Mouse (Mus musculus): Measurements from ENCODE around the gene Ctsd. TPM values are rescaled to one million over a fixed set of nuclear protein-coding genes. Genes with fewer than 3 reads are reported as not detected.
"Not testable (repeated sequence)": the region's sequence is repeated elsewhere in the genome, so short reads cannot be mapped to it uniquely, and the experiment has no call there.

The Ctsd gene
- polyA plus RNA-seq, 1 experiment from 2014 or later, result 453 TPM

DNA sequence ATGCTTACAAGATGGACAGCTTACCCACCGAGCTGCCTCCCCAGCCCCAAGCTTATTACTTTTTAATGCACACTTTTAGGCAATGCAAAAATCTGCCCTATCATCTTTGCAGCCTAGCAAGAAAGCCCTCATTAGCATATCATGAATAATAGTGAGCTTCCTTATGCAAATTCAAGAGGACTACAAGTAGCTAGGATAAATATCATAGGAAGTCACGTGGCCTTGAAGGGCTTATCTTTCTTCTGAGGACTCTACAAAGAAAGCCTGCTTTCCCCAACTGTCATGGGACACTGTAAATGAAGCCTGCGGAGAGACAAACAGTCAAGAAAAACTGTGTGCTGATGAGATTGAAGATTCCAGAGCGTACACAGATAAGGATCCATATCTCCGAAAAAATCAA, 36.3 kb downstream of the Ctsd start:
- ATAC-seq (ENCODE audit: low FRiP score, low TSS enrichment), result no peak
- 0 out of 2 replicates have a peak overlapping the region, but pooled peaks have one; percentile 36 for H3K27ac ChIP-seq (ENCODE audit: low read length)

GRCm38 (mm10) chr7:142349308-142349961, 38.4 kb downstream of the Ctsd start:
- 24% methylated on average over 9 of the region's 9 CpGs for WGBS
- Histone ChIP-seq H3K36me3 (ENCODE audit: insufficient read depth, low read length) (no peaks in the 10 kb centered on the region), H3K9me3 (ENCODE audit: low read length) (no peaks in the 10 kb centered on the region), H3K9ac (replicated peaks; ENCODE audit: low read length) (no peak overlapping the region), H3K27me3 (ENCODE audit: insufficient read depth, low read length) (no peaks in the 10 kb centered on the region), H3K4me3 (ENCODE audit: low read length) (no peak overlapping the region), H3K27ac (ENCODE audit: low read length) (peak overlapping the region; percentile 27; the same call in 1 of the 2 replicates), H3K4me1 (ENCODE audit: insufficient read depth, low read length) (peaks cover 11% of the 10 kb centered on the region), H3K4me2 (replicated peaks; ENCODE audit: low read depth, low read length) (no peak overlapping the region)
- peak; percentile 70 for ATAC-seq (ENCODE audit: low FRiP score, low TSS enrichment)

More for the DNA sequence above, 36.3 kb downstream of the Ctsd start:
- Histone ChIP-seq H3K9ac (replicated peaks; ENCODE audit: low read length) (no peak overlapping the region), H3K27me3 (ENCODE audit: insufficient read depth, low read length) (no peaks in the 10 kb centered on the region), H3K4me3 (ENCODE audit: low read length) (no peak overlapping the region), H3K9me3 (ENCODE audit: low read length) (no peaks in the 10 kb centered on the region), H3K4me2 (replicated peaks; ENCODE audit: low read depth, low read length) (no peak overlapping the region), H3K4me1 (ENCODE audit: insufficient read depth, low read length) (peaks cover 11% of the 10 kb centered on the region), H3K36me3 (ENCODE audit: insufficient read depth, low read length) (no peaks in the 10 kb centered on the region)
- 49% methylated on average over 5 of the region's 5 CpGs for WGBS

DNA sequence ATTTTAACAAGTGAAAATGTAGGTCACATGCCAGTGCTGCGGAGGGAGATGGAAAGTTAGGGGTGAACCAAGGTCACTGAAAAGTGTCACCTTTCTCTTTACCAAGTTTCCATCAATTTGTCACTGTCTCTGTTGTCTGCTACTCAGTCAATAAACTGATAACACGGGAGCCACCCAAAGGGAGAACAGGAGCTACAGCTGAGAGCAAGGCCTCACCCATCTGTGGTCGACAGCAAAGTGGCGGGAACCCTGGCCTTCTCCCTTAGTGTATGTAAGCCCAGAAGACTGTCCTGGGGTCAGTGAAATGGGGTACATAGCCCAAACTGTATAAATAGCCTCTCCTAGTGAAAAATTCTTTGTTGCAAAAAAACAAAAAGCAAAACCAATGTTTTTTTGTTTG, 40.3 kb downstream of the Ctsd start:
- no peak overlapping the region for H3K9ac ChIP-seq (replicated peaks; ENCODE audit: low read length)
- no peak overlapping the region for H3K27ac ChIP-seq (ENCODE audit: low read length)
- no peak overlapping the region for H3K4me3 ChIP-seq (ENCODE audit: low read length)
- no peaks in the 10 kb centered on the region for H3K36me3 ChIP-seq (ENCODE audit: insufficient read depth, low read length)
- no peak for ATAC-seq (ENCODE audit: low FRiP score, low TSS enrichment)
- no peak overlapping the region for H3K4me2 ChIP-seq (replicated peaks; ENCODE audit: low read depth, low read length)
- WGBS, result 64% methylated on average over 4 of the region's 4 CpGs
- peaks cover 11% of the 10 kb centered on the region for H3K4me1 ChIP-seq (ENCODE audit: insufficient read depth, low read length)
- H3K9me3 ChIP-seq (ENCODE audit: low read length), result no peaks in the 10 kb centered on the region
- no peaks in the 10 kb centered on the region for H3K27me3 ChIP-seq (ENCODE audit: insufficient read depth, low read length)

- H3K27ac ChIP-seq (ENCODE audit: low read length), result no peak overlapping the region; the same call in 1 of the 2 replicates
- no peak overlapping the region for H3K9ac ChIP-seq (replicated peaks; ENCODE audit: low read length)
- no peaks in the 10 kb centered on the region for H3K36me3 ChIP-seq (ENCODE audit: insufficient read depth, low read length)
- H3K4me2 ChIP-seq (replicated peaks; ENCODE audit: low read depth, low read length), result no peak overlapping the region
- WGBS, result 54% methylated on average over 3 of the region's 3 CpGs
- no peak for ATAC-seq (ENCODE audit: low FRiP score, low TSS enrichment)
- no peaks in the 10 kb centered on the region for H3K9me3 ChIP-seq (ENCODE audit: low read length)
- peaks cover 13% of the 10 kb centered on the region; the same call in 1 of the 2 replicates for H3K4me1 ChIP-seq (ENCODE audit: insufficient read depth, low read length)
- no peaks in the 10 kb centered on the region for H3K27me3 ChIP-seq (ENCODE audit: insufficient read depth, low read length)
- H3K4me3 ChIP-seq (ENCODE audit: low read length), result no peak overlapping the region
Observed at GRCm38 (mm10) chr7:142342247-142342640, 45.6 kb downstream of the Ctsd start.

GRCm38 (mm10) chr7:142341564-142342246, 46.1 kb downstream of the Ctsd start:
- Histone ChIP-seq H3K27ac (ENCODE audit: low read length) (no peak overlapping the region; the same call in 1 of the 2 replicates), H3K36me3 (ENCODE audit: insufficient read depth, low read length) (no peaks in the 10 kb centered on the region), H3K9ac (replicated peaks; ENCODE audit: low read length) (no peak overlapping the region), H3K4me1 (ENCODE audit: insufficient read depth, low read length) (peaks cover 13% of the 10 kb centered on the region; the same call in 1 of the 2 replicates), H3K9me3 (ENCODE audit: low read length) (no peaks in the 10 kb centered on the region), H3K4me3 (ENCODE audit: low read length) (no peak overlapping the region), H3K4me2 (replicated peaks; ENCODE audit: low read depth, low read length) (no peak overlapping the region), H3K27me3 (ENCODE audit: insufficient read depth, low read length) (no peaks in the 10 kb centered on the region)
- WGBS, result 57% methylated on average over 10 of the region's 10 CpGs
- no peak for ATAC-seq (ENCODE audit: low FRiP score, low TSS enrichment)

GRCm38 (mm10) chr7:142340269-142340970, 47.4 kb downstream of the Ctsd start:
- 43% methylated on average over 10 of the region's 10 CpGs for WGBS
- peaks cover 13% of the 10 kb centered on the region; the same call in 1 of the 2 replicates for H3K4me1 ChIP-seq (ENCODE audit: insufficient read depth, low read length)
- no peak overlapping the region for H3K27ac ChIP-seq (ENCODE audit: low read length)
- H3K27me3 ChIP-seq (ENCODE audit: insufficient read depth, low read length), result no peaks in the 10 kb centered on the region
- ATAC-seq (ENCODE audit: low FRiP score, low TSS enrichment), result peak; percentile 47; the same call in 1 of the 2 replicates
- H3K36me3 ChIP-seq (ENCODE audit: insufficient read depth, low read length), result no peaks in the 10 kb centered on the region
- H3K4me2 ChIP-seq (replicated peaks; ENCODE audit: low read depth, low read length), result no peak overlapping the region
- H3K9ac ChIP-seq (replicated peaks; ENCODE audit: low read length), result no peak overlapping the region
- no peaks in the 10 kb centered on the region for H3K9me3 ChIP-seq (ENCODE audit: low read length)
- no peak overlapping the region for H3K4me3 ChIP-seq (ENCODE audit: low read length)

DNA sequence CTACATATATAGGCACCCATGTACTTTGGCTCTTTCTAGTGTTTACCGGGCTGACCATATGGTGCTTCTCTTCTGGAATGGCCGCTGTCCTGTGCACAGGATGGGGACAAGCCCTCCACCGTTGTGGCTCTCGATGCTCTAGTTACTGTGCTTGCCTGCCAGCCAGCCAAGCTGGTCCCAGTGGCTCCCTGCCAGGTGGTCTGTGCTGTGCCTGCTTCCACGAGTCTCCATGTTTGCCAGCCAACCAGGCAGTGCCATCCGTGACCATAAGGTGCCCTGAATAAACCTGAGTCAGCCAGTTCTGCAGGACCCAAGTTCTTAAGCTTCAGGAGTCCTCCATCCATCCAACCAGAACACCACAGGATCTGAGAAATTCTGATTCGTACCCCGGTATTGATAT, 52.7 kb downstream of the Ctsd start:
- WGBS, result 82% methylated on average over 8 of the region's 8 CpGs
- H3K9me3 ChIP-seq (ENCODE audit: low read length), result no peaks in the 10 kb centered on the region
- no peak overlapping the region for H3K4me2 ChIP-seq (replicated peaks; ENCODE audit: low read depth, low read length)
- no peaks in the 10 kb centered on the region for H3K27me3 ChIP-seq (ENCODE audit: insufficient read depth, low read length)
- no peak overlapping the region for H3K27ac ChIP-seq (ENCODE audit: low read length)
- H3K36me3 ChIP-seq (ENCODE audit: insufficient read depth, low read length), result no peaks in the 10 kb centered on the region
- H3K9ac ChIP-seq (replicated peaks; ENCODE audit: low read length), result no peak overlapping the region
- ATAC-seq (ENCODE audit: low FRiP score, low TSS enrichment), result no peak
- no peak overlapping the region for H3K4me3 ChIP-seq (ENCODE audit: low read length)
- peaks cover 4% of the 10 kb centered on the region for H3K4me1 ChIP-seq (ENCODE audit: insufficient read depth, low read length)

GRCm38 (mm10) chr7:142334246-142334645, 53.6 kb downstream of the Ctsd start:
- peak; percentile 75 for ATAC-seq (ENCODE audit: low FRiP score, low TSS enrichment)
- no peak overlapping the region for H3K27ac ChIP-seq (ENCODE audit: low read length)
- H3K9me3 ChIP-seq (ENCODE audit: low read length), result no peaks in the 10 kb centered on the region
- WGBS, result 2% methylated on average over 3 of the region's 3 CpGs
- no peak overlapping the region for H3K9ac ChIP-seq (replicated peaks; ENCODE audit: low read length)
- no peaks in the 10 kb centered on the region for H3K36me3 ChIP-seq (ENCODE audit: insufficient read depth, low read length)
- peaks cover 12% of the 10 kb centered on the region for H3K4me1 ChIP-seq (ENCODE audit: insufficient read depth, low read length)
- H3K4me3 ChIP-seq (ENCODE audit: low read length), result no peak overlapping the region
- H3K27me3 ChIP-seq (ENCODE audit: insufficient read depth, low read length), result no peaks in the 10 kb centered on the region
- no peak overlapping the region for H3K4me2 ChIP-seq (replicated peaks; ENCODE audit: low read depth, low read length)

- H3K4me2 ChIP-seq (replicated peaks; ENCODE audit: low read depth, low read length); H3K9ac ChIP-seq (replicated peaks; ENCODE audit: low read length); H3K9me3 ChIP-seq (ENCODE audit: low read length); H3K4me3 ChIP-seq (ENCODE audit: low read length); ATAC-seq (ENCODE audit: low FRiP score, low TSS enrichment); H3K27me3 ChIP-seq (ENCODE audit: insufficient read depth, low read length); H3K27ac ChIP-seq (ENCODE audit: low read length); H3K36me3 ChIP-seq (ENCODE audit: insufficient read depth, low read length): not testable (repeated sequence)
- WGBS, result 97% methylated on average over 3 of the region's 9 CpGs
- H3K4me1 ChIP-seq (ENCODE audit: insufficient read depth, low read length), result peaks cover 15% of the 10 kb centered on the region
Observed at GRCm38 (mm10) chr7:142332741-142333140, 55.1 kb downstream of the Ctsd start.

All from kidney, embryonic 16.5 days (tissue).